Mouse (Mus musculus) cerebellum, postnatal 36 days (tissue): ENCODE results near the gene Scube3.
A peak's percentile ranks its signal among the peaks of the same experiment; 100 is the strongest.
"Not testable (repeated sequence)": the region's sequence is repeated elsewhere in the genome, so short reads cannot be mapped to it uniquely, and the experiment has no call there.

Experiments used
- DNase-seq, 2 experiments: peaks; one replicate each; pipeline ENCODE4 v3.0.0; 2021 to 2022; ENCODE audit warnings: mixed read lengths in 2 of 2

Gene Scube3

GRCm38 (mm10) chr17:28180783-28181544 lies 39.0 kb downstream of the Scube3 start:
- no peak for DNase-seq

GRCm38 (mm10) chr17:28184971-28185638 lies 43.2 kb downstream of the Scube3 start:
- DNase-seq: peak in 1 of 2 experiments; percentile 30

- no peak for DNase-seq
These were observed 46.4 kb downstream of the Scube3 start for GRCm38 (mm10) chr17:28188313-28188712.

DNA sequence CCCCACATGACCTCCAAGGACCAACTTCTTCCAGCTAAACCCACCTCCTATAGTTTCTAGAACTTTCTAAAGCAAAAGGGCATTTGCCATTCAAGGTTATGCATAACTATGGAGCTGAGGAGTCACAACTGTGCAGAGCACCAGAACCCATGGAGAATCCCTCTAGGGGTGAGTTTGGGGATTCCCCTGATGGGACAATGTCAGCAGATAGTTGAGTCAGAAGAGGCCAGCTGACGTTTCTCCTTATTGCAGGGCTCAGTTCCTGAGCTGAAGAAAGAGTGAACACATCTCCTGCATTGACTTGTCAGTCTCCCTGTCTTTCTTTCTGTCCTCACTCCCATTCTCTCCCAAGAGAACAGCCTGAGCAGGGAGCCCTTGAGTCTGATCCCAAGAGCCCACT lies 50.8 kb downstream of the Scube3 start:
- DNase-seq: no peak

GRCm38 (mm10) chr17:28193559-28193958 lies 51.6 kb downstream of the Scube3 start:
- no peak for DNase-seq

- no peak for DNase-seq
These were observed 53.1 kb downstream of the Scube3 start for GRCm38 (mm10) chr17:28195033-28195432.

DNA sequence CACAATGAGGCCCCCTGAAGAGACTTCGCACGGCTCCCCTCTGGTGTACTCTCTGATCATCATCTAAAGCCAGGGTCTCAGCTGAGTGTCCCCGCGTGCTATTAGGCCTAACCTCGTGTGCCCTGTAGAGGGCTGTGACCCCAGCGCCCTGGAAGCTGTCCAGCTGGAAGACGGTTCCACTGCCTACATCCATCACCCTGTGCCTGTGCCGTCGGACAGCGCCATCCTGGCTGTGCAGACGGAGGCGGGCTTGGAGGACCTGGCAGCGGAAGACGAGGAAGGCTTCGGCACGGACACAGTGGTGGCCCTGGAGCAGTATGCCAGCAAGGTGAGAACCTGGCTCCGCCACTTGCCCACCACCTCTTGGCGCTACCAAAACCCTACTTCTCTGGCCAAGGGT lies 55.7 kb downstream of the Scube3 start:
- no peak for DNase-seq

DNA sequence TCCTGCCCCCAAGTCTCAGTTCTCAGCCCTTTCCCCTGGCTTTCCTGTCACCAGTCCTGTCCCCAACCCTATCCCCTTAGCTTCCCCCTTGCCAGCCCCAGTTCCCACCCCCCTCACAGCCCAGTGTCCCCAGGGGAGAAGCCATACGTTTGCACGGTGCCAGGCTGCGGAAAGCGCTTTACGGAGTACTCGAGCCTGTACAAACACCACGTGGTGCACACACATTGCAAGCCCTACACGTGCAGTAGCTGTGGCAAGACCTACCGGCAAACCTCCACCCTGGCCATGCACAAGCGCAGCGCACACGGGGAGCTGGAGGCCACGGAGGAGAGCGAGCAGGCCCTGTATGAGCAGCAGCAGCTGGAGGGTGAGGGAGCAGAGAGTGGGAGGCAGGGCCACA lies 60.0 kb downstream of the Scube3 start:
- no peak for DNase-seq

GRCm38 (mm10) chr17:28204052-28204720 lies 62.2 kb downstream of the Scube3 start:
- peak; percentile 51 to 58 for DNase-seq

GRCm38 (mm10) chr17:28205443-28205842 lies 63.5 kb downstream of the Scube3 start:
- no peak for DNase-seq

DNA sequence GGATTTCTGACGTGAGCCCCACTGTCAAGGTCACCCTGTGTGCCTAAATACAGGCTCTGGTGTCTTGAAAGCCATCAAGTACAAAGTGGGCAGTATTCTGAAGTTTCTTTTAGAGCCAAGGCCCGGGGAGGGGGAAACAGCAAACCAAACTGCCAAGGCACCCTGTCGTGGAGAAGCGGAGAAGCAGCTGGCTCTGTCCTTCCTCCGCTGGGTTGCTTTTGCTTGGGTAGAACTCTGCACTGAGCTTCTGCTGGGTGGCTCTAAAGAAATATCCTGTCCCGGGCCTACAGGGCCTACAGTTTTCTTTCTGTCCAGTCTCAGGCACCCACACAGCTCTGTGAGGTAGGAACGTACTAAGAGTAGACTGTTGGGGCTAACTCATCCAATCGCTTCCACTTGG lies 65.2 kb downstream of the Scube3 start:
- no peak for DNase-seq

DNA sequence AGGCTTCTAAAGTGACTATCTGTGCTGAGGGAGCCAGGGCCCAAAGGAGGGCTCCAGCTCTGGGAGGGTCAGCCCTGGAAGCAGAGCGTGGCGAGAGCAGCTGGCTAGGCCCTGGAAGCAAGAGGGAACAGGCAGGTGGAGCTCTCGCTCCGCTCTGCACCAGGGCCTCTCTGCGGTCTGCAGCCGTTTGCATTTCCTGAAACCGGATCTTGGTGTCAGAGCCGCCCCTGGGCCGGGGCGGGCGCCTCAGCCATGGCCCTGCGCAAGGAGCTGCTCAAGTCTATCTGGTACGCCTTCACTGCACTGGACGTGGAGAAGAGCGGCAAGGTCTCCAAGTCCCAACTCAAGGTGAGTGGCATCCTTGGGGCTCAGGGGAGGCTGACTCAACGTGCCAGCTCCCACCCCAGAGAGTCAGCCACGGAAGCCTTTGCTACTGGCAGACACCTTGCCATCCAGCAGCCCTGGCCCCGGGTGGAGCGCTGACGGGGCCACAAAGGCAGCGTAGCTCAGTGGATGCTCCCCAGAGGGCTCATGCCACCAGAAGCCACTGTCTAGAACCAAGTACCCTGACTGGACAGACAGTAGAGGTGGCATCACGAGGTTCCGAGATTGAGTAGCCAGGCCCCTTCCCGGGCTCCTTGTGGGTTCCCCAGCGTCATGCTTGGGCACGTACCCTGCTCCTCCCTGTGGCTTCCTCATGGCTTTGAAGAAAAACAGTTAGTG lies 65.8 kb downstream of the Scube3 start, which contains the start of gene Def6:
Gene Def6, plus strand, starts transcription at position 188 of the 723 bp plus-strand sequence.
- DNase-seq: peak; percentile 26 to 40

- no peak for DNase-seq
These were observed 66.3 kb downstream of the Scube3 start for GRCm38 (mm10) chr17:28208314-28208612.

- no peak for DNase-seq
These were observed 67.6 kb downstream of the Scube3 start for GRCm38 (mm10) chr17:28209457-28210110.

DNA sequence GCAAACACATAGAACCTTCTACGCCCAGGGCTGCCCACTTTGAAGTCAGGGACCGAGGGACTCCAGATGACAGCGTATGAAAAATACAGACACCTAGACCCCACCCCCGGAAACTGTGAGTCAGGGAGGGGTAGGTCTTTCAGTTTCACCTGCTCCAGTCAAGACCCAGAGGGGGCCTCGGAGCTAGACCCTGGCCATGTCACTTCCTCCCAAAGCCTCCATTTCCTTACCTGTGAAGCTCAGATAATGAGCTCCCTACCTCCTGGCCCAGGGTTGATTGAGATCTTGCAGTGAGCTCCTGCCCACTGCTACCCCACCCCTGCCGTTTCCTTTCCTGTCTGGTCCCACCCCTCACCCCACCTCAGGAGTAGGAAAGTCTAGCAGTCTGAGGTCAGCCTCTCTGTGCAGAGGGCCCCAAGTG lies 70.0 kb downstream of the Scube3 start:
- no peak for DNase-seq

GRCm38 (mm10) chr17:28212391-28212790 lies 70.5 kb downstream of the Scube3 start:
- no peak for DNase-seq

DNA sequence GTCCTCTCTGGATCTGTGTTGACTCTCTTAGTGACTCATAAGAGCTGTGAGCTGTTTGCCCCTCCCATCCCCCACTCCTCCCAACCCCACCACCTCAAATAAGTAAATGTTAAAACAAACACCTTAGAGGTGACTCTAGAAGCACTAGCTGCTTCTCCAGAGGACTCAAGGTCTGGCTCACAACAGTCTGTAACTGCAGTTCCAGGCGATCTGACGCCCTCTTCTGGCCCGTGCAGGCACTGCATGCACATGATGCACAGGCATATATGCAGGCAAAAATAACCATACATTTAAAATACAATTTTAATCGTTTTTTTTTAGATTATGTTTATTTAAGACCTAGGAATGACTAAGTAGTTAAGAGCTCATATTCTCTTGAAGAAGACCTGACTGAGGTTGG lies 71.3 kb downstream of the Scube3 start:
- DNase-seq: no peak

DNA sequence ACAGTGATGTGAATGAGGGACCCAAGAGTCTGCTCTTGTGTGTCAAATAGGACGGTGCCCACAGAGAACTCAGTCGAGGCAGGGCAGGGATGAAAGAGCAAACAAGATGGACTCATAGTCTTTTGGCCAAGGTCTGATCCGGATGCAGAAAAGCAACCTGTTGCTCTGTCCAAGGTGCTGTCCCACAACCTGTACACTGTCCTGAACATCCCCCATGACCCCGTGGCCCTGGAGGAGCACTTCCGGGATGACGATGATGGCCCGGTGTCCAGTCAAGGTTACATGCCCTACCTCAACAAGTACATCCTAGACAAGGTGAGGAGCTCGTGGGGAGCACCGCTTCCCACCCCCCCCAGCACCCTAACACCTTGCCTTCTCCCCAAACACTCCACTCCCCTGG lies 74.8 kb downstream of the Scube3 start:
- DNase-seq: no peak

GRCm38 (mm10) chr17:28217721-28218649 lies 76.0 kb downstream of the Scube3 start:
- no peak for DNase-seq

- DNase-seq: not testable (repeated sequence)
These were observed 80.5 kb downstream of the Scube3 start for GRCm38 (mm10) chr17:28222463-28222862.
